Mouse (Mus musculus) brain, embryonic 18.5 days (tissue): ENCODE data around the gene Rgma.

Experiments
- DNase-seq: peaks from one replicate; pipeline ENCODE4 v3.0.0-alpha.2; 2012; ENCODE audit warnings: low read depth, low spot score

Gene Rgma

GRCm38 (mm10) chr7:73375257-73376100, at the start of gene Rgma:
Gene Rgma, plus strand, starts transcription at chr7:73375509.
- DNase-seq, result no peak

- DNase-seq, result no peak
These were observed 49.1 kb upstream of the Rgma start for GRCm38 (mm10) chr7:73326236-73326635.

GRCm38 (mm10) chr7:73326680-73327079, 48.6 kb upstream of the Rgma start:
- DNase-seq, result no peak

GRCm38 (mm10) chr7:73327193-73327592, 48.1 kb upstream of the Rgma start:
- DNase-seq, result no peak

GRCm38 (mm10) chr7:73327652-73328051, 47.7 kb upstream of the Rgma start:
- DNase-seq, result no peak

GRCm38 (mm10) chr7:73328653-73329207, 46.6 kb upstream of the Rgma start:
- DNase-seq, result no peak

- DNase-seq, result no peak
These were observed 44.6 kb upstream of the Rgma start for GRCm38 (mm10) chr7:73330754-73331153.

- DNase-seq, result no peak
These were observed 43.7 kb upstream of the Rgma start for GRCm38 (mm10) chr7:73331645-73332044.

- no peak for DNase-seq
These were observed 41.8 kb upstream of the Rgma start for GRCm38 (mm10) chr7:73333398-73333988.

- DNase-seq, result no peak
These were observed 40.4 kb upstream of the Rgma start for GRCm38 (mm10) chr7:73334883-73335282.

- DNase-seq, result no peak
These were observed 38.9 kb upstream of the Rgma start for GRCm38 (mm10) chr7:73336380-73336779.

GRCm38 (mm10) chr7:73338353-73338752, 37.0 kb upstream of the Rgma start:
- no peak for DNase-seq

- no peak for DNase-seq
These were observed 31.5 kb upstream of the Rgma start for GRCm38 (mm10) chr7:73343852-73344251.

- no peak for DNase-seq
These were observed 26.7 kb upstream of the Rgma start for GRCm38 (mm10) chr7:73348585-73349124.

- no peak for DNase-seq
These were observed 26.2 kb upstream of the Rgma start for GRCm38 (mm10) chr7:73349158-73349557.

GRCm38 (mm10) chr7:73355229-73355628, 20.1 kb upstream of the Rgma start:
- no peak for DNase-seq

GRCm38 (mm10) chr7:73356901-73357300, 18.4 kb upstream of the Rgma start:
- DNase-seq, result no peak

- no peak for DNase-seq
These were observed 17.7 kb upstream of the Rgma start for GRCm38 (mm10) chr7:73357626-73358025.

GRCm38 (mm10) chr7:73365511-73365910, 9.8 kb upstream of the Rgma start:
- DNase-seq, result no peak

- no peak for DNase-seq
These were observed 9.3 kb upstream of the Rgma start for GRCm38 (mm10) chr7:73365965-73366364.

- no peak for DNase-seq
These were observed 7.4 kb upstream of the Rgma start for GRCm38 (mm10) chr7:73367681-73368464.

GRCm38 (mm10) chr7:73369992-73370391, 5.3 kb upstream of the Rgma start:
- no peak for DNase-seq
